Mouse (Mus musculus): ENCODE data around the gene Svip.

DNA sequence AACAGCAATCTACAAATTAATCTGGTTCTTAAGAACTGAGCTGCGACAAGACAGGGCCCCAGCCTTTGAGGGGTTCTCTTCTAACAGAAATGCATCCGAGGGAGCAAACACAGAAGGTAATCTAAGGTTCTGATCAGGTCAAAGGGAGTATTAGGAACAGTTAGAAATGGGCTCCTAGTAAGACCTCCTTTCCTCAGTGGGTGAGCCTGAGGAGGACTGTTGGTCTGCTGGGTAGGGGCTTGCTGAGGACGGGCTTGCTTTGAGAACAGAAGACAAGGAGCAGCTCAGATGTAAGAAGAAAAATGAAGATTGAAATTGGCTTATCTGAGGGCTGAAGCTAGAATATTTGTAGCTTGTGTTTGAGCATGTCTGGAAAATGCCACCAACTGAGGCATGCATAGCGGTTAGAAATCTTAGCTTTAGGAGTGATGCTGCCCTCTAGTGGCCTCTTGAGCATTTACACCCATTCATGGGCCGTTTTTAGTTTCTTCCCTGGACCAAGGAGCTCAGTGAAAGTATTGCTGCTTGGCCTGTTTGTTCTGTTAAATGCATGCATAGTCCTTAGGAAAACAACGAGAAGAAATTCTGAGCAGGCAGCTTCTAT lies 33.5 kb downstream of the Svip start:
- TF ChIP-seq CTCF (IDR thresholded peaks at IDR 0.05; ENCODE audit: low read depth) (peak; percentile 83), EP300 (IDR thresholded peaks at IDR 0.05; ENCODE audit: low read depth) (no peak)

All from liver, postnatal 0 days (tissue).